Mouse (Mus musculus): ENCODE results near the gene Lgals8. TPM values are rescaled to one million over a fixed set of nuclear protein-coding genes. Genes with fewer than 3 reads are reported as not detected.
A peak's percentile ranks its signal among the peaks of the same experiment; 100 is the strongest.
"Not testable (repeated sequence)": the region's sequence is repeated elsewhere in the genome, so short reads cannot be mapped to it uniquely, and the experiment has no call there.

The Lgals8 gene
- 10 to 100 TPM; 24.6 to 30.7 TPM for total RNA-seq (2021)
- long read RNA-seq, experiment 1, partial matches to known transcripts = 0 of 11 reads
- long read RNA-seq, experiment 1, other reads (novel, unspliced or antisense) = 5 of 11 reads
- long read RNA-seq, experiment 2, transcript Lgals8-201 (10 exons, 2,736 nt) = minor isoform, 5 of 21 reads
- long read RNA-seq, experiment 2, transcript Lgals8-202 (10 exons, 2,792 nt) = major isoform, 7 of 21 reads
- long read RNA-seq, experiment 2, partial matches to known transcripts = 2 of 21 reads
- long read RNA-seq, experiment 2, other reads (novel, unspliced or antisense) = 6 of 21 reads

DNA sequence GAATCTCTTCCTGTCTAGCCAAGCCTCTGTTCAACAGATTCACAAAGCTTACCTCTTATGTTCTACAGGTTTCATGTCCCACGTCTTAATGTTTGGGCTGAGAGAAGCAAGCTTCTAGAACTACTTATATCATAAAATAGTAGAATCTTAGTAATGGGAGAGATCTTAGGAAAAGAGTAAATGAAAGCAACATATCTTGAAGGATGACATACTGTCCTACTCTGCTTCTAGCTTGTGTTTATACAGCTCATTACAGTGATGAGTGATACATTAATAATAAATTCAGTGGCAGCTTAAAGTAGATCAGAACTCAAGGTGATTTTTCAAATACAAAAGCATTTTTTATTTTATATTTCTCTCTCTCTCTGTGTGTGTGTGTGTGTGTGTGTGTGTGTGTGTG, at the start of gene Lgals8:
TSS of gene Lgals8 (minus strand) at position 101 of the 400 bp plus-strand sequence.
- DNase-seq = no peak
- intact Hi-C loops (cut with DNase I) = loop anchor here (10.0 kb wide), 1 partner anchor 100 kb away; the partner anchor contains the start of gene Ero1lb

- intact Hi-C loops (cut with DNase I) = no loop called here
- DNase-seq = no peak
These were observed 46.6 kb upstream of the Lgals8 start for GRCm38 (mm10) chr13:12511189-12511965.

- intact Hi-C loops (cut with DNase I) = no loop called here
- DNase-seq = no peak
These were observed 45.3 kb upstream of the Lgals8 start for GRCm38 (mm10) chr13:12510032-12510431.

DNA sequence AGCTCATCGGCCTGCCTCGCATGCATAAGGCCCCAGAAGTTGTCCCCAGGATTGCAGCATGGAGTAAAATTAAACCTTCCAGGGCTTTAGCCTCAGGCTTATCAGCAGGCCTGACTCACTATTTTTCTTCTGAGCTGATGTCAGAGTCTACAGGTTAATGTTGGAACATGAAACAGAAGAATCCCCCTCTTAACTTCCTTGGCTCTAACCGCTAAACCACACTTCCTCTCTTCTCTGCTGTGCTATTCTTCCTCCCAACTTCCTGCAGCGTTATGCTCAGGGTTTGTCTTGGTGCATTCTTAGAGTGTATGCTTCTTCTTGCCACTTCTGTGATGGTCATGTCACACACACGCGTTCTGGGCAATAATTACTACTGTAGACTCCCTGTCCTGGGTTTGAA, 42.7 kb upstream of the Lgals8 start:
- no peak for DNase-seq
- intact Hi-C loops (cut with DNase I) = no loop called here

- intact Hi-C loops (cut with DNase I) = no loop called here
- no peak for DNase-seq
These were observed 40.6 kb upstream of the Lgals8 start for GRCm38 (mm10) chr13:12505359-12505758.

- intact Hi-C loops (cut with DNase I) = no loop called here
- no peak for DNase-seq
These were observed 38.6 kb upstream of the Lgals8 start for GRCm38 (mm10) chr13:12503238-12503751.

DNA sequence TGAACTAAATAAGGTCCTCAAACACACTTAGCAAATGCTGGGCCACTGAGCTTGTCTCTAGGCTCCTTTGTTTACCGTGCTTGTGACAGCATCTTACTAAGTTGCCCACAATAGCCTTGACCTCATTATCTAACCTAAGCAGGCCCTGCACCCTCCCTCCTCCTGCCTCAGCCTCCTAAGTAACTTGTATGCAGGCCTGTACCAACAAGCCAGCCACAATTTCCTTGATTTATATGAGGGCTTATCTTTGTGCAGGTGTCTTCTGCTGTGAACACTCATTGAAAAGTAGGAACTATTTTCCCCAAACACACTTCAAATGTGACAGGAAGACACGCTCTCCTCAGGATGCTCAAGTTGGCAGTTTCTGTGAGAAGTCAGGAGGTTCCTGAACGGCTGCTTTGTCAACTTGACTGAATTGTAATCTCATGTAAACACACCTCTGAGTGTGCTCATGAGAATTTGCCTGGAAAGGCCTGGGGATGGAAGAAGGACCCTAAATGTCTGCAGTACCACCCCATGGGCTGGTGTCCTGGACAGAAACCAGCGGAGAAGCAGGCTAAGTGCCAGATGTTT, 38.0 kb upstream of the Lgals8 start:
- intact Hi-C loops (cut with DNase I) = no loop called here
- no peak for DNase-seq

- intact Hi-C loops (cut with DNase I) = no loop called here
- DNase-seq = no peak
These were observed 34.4 kb upstream of the Lgals8 start for GRCm38 (mm10) chr13:12499107-12499506.

GRCm38 (mm10) chr13:12497809-12498208, 33.1 kb upstream of the Lgals8 start:
- intact Hi-C loops (cut with DNase I) = no loop called here
- no peak for DNase-seq

DNA sequence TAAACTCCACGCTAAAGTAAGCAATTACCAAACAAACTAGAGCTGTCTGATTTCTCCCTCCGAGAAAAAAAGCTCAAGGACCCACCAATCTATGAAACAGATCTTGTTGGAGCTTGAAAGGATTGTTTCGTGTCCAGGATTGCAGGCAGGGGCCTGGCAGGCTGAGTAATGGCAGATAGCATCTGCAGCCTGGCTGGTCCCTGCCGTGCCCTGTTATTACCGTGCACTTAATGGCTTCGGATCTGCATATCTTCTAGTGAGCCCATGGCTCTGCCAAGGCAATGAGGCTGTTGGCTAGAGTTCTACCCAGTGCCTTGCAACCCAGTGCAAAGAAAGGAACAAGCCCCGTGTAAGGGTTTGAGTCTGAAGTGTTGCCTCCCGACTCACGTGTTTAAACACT, 30.0 kb upstream of the Lgals8 start:
- no peak for DNase-seq
- intact Hi-C loops (cut with DNase I) = no loop called here

DNA sequence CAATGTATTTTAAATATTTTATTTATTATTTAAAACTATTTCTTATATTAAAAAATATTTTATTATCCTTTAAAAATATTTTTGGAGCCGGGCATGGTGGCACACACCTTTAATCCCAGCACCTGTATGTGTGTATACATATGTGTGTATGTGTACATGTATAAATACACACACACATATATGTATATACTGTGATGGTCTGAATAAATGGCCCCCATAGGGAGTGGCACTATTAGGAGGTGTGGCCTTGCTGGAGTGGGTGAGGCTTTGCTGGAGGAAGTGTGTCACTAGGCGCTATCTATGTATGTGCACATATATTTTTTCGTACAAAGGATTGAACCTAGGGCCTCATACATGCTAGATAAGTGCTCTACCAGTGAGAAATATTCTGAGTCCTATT, 27.8 kb upstream of the Lgals8 start:
- intact Hi-C loops (cut with DNase I) = no loop called here
- DNase-seq = no peak

DNA sequence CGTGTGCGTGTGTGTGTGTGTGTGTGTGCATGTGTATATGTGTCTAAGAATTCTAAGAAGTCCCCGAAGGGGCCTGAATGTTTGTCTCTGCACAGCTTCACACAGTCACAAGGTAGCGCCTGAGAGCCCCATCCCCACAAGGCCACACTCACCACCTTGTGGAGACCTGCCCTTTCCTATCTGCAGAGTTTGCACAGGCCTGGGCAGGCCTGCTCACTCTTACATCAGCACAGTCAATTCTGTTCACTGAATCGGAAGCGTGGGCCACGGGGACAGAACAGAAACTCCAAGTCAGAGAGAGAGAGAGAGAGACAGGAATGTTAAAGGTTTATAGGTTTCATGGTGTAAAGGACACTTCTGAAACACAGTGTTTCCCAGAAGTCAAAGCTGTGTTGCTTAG, 20.9 kb upstream of the Lgals8 start:
- intact Hi-C loops (cut with DNase I) = no loop called here
- no peak for DNase-seq

- intact Hi-C loops (cut with DNase I) = no loop called here
- no peak for DNase-seq
These were observed 20.5 kb upstream of the Lgals8 start for GRCm38 (mm10) chr13:12485197-12485596.

- intact Hi-C loops (cut with DNase I) = loop anchor here (5.0 kb wide), 1 partner anchor 47 kb away; no protein-coding TSS in a partner anchor
- no peak for DNase-seq
These were observed 15.1 kb upstream of the Lgals8 start for GRCm38 (mm10) chr13:12479802-12480201.

DNA sequence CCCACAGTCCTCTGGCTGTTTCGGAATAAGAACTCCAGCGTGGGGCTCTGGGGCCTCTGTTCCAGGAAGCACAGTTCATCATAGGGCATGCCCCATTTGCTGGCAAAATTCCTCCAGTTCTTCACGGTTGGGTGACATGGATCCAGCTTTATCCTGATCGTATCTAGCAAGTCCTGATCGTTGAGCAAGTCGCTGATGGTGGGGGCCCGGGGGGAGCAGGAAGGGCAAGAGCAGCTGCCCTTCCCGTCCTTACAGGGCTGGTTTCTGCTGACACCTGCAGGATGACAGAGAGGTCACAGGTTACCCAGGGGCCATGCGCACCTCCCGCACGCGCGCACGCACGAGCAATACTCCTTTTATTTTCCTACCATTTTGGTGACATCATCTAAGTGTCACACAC, 13.6 kb upstream of the Lgals8 start:
- no peak for DNase-seq
- intact Hi-C loops (cut with DNase I) = no loop called here

- intact Hi-C loops (cut with DNase I) = no loop called here
- DNase-seq = no peak
These were observed 12.1 kb upstream of the Lgals8 start for GRCm38 (mm10) chr13:12476886-12477285.

DNA sequence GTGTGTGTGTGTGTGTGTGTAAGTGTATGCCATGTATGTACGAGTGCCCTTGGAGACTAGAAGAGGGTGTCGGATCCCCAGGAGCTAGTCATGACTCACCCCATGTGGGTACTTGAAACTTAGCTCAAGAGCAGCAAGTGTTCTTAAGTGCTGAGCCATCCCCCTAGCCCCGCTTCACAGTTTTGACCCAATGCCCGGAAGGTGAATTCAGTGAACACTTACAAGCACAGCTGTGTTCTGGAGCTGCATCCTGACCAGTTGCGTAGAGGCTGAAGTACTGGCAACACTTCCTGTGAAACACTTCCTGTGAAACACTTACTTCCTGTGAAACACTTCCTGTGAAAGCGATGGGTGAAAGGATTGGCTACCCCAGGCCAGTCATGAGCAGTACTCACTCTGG, 10.5 kb upstream of the Lgals8 start:
- intact Hi-C loops (cut with DNase I) = no loop called here
- no peak for DNase-seq

DNA sequence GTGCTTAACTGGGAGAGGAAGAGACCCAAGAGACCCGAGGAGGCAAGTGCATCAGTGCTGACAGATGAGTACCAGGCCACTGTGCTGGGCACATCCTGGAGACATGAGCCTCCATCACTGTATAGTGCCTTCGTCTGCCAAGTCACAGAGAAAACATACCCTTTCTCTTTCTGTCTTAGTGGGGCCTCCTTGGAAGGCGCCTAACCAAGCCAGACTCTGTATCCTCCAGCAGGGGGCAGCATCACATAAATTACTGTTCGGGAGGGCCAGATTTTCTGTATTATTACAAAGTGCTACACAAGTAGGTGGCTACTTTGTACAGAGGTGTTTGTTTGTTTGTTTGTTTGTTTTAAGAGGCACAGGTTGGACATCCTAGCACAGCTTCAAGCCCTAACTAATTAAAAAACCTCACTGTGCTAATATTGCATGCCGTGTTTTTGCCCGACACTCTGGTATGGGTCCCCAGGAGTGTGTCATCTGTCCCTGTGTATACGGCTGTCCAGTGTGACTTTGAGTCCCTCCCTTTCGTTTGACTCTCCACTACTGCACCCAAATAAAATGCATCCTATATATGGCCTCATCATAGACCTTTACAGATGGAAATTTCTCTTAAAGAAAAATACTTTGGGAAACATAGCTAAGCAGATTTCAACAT, 9.1 kb upstream of the Lgals8 start:
- peak; percentile 28 to 53 for DNase-seq
- intact Hi-C loops (cut with DNase I) = loop anchor here (2.0 kb wide), 1 partner anchor 205 kb away; no protein-coding TSS in a partner anchor

GRCm38 (mm10) chr13:12468488-12468887, 3.7 kb upstream of the Lgals8 start:
- DNase-seq = no peak
- intact Hi-C loops (cut with DNase I) = loop anchor here (10.0 kb wide), 1 partner anchor 96 kb away; the partner anchor contains the start of gene Ero1lb

GRCm38 (mm10) chr13:12464159-12464558, 585 bp downstream of the Lgals8 start:
- not testable (repeated sequence) for DNase-seq
- intact Hi-C loops (cut with DNase I) = loop anchor here (10.0 kb wide), 1 partner anchor 101 kb away; the partner anchor contains the start of gene Ero1lb
